Mouse (Mus musculus): ENCODE measurements around the gene Cacng2. TPM values are rescaled to one million over a fixed set of nuclear protein-coding genes. Genes with fewer than 3 reads are reported as not detected.
"Not testable (repeated sequence)": the region's sequence is repeated elsewhere in the genome, so short reads cannot be mapped to it uniquely, and the experiment has no call there.

The Cacng2 gene
- polyA plus RNA-seq, 1 experiment from 2014 or later = 0.03 TPM

DNA sequence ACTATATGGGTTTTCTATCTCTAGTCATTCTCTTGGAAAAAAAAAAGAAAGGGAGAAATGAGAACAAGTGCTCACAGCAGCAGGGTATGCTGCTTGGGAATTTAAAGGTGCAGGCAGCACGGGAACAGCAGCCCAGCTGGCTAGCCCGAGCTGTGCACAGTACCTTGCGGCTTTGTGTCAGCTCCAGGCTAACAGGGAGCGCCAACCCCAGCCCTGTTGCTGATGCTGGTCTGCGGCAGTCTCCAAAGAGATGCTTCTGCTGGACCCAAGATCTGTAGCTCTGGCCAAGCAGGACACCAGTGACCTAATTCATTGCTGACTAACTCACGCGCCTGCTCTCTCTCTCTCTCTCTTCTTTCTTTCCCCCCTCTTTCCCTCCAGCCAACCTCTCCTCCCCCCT lies 74.5 kb downstream of the Cacng2 start:
- ATAC-seq (replicated peaks; ENCODE audit: low FRiP score) = no peak
- WGBS = 71% methylated on average over 7 of the region's 7 CpGs
- no peak overlapping the region for H3K9ac ChIP-seq

DNA sequence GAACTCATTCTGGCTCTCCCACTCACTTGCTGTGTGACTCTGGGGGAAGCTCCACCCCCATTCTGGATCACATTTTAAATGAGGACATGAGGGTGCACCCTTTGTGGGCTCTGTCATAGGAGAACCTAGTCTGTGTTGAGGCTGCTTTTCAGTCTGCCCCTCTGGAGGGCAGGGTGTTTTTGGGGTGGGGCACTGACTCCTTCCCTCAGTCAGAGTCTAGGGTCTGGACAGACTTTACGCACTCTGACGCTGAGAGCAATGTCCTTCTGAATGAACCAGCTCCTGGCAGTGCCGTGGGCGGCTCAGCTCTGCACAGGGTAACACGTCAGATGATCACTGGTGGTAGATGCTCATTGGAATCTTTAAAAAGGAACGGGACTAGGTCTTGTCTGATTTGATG lies 75.0 kb downstream of the Cacng2 start:
- 67% methylated on average over 6 of the region's 6 CpGs for WGBS
- H3K27ac ChIP-seq = no peak overlapping the region
- H3K4me2 ChIP-seq = no peak overlapping the region
- no peak overlapping the region for H3K4me3 ChIP-seq (replicated peaks)
- ATAC-seq (replicated peaks; ENCODE audit: low FRiP score) = no peak
- no peaks in the 10 kb centered on the region for H3K36me3 ChIP-seq
- H3K4me1 ChIP-seq = no peaks in the 10 kb centered on the region
- H3K9ac ChIP-seq = no peak overlapping the region
- no peaks in the 10 kb centered on the region for H3K9me3 ChIP-seq (replicated peaks)
- H3K27me3 ChIP-seq = no peaks in the 10 kb centered on the region

More for the DNA sequence above, 74.5 kb downstream of the Cacng2 start:
- Histone ChIP-seq H3K4me3 (replicated peaks) (no peak overlapping the region), H3K27me3 (no peaks in the 10 kb centered on the region), H3K27ac (no peak overlapping the region), H3K36me3 (no peaks in the 10 kb centered on the region), H3K4me2 (no peak overlapping the region), H3K4me1 (no peaks in the 10 kb centered on the region), H3K9me3 (replicated peaks) (no peaks in the 10 kb centered on the region)

DNA sequence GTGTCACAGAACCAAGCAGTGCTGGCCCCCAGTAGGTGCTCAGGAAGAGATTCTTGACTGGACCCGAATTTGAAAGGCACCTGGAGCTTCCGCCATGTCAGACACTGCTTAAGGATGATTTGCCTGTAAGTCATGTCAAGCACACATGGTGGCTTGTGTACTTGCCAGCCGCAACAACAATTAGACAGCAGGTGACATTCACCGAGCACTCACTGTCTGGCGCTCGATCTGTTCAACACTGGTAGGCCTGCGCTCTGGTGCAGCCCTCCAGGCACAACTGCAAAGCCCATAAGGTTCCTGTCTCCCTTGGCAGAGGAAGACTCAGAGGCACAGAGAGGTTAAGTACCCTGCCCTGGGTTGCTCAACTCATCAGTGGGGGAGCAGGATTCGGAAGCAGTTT lies 77.1 kb downstream of the Cacng2 start:
- no peak overlapping the region for H3K9ac ChIP-seq
- WGBS = 86% methylated on average over 8 of the region's 8 CpGs
- H3K27ac ChIP-seq = no peak overlapping the region
- no peaks in the 10 kb centered on the region for H3K27me3 ChIP-seq
- no peaks in the 10 kb centered on the region for H3K4me1 ChIP-seq
- no peaks in the 10 kb centered on the region for H3K9me3 ChIP-seq (replicated peaks)
- H3K4me2 ChIP-seq = no peak overlapping the region
- no peak for ATAC-seq (replicated peaks; ENCODE audit: low FRiP score)
- H3K36me3 ChIP-seq = no peaks in the 10 kb centered on the region
- H3K4me3 ChIP-seq (replicated peaks) = no peak overlapping the region

DNA sequence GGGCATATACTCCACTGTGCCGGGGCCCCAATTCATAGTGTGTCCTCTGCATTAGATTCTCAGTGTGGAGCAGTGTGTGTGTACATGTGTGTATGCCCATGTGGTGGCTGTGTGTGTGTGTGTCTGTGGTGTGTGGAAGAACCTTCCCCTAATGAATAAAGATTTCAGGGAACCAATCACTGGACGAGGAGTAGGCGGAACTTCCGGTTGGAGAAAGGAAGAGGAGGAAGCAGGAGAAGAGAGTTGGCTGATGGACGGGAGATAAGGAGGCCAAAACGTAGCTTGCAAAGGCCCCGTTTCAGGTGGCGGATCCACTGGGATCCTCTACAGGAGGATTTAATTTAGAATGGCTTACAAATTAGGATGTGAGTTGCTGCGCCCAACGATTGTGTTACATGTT lies 82.2 kb downstream of the Cacng2 start:
- Histone ChIP-seq H3K4me3 (replicated peaks) (no peak overlapping the region), H3K27me3 (no peaks in the 10 kb centered on the region), H3K27ac (no peak overlapping the region), H3K9ac (no peak overlapping the region), H3K9me3 (replicated peaks) (no peaks in the 10 kb centered on the region), H3K36me3 (no peaks in the 10 kb centered on the region), H3K4me2 (no peak overlapping the region), H3K4me1 (no peaks in the 10 kb centered on the region)
- ATAC-seq (replicated peaks; ENCODE audit: low FRiP score) = no peak
- WGBS = 88% methylated on average over 10 of the region's 10 CpGs

DNA sequence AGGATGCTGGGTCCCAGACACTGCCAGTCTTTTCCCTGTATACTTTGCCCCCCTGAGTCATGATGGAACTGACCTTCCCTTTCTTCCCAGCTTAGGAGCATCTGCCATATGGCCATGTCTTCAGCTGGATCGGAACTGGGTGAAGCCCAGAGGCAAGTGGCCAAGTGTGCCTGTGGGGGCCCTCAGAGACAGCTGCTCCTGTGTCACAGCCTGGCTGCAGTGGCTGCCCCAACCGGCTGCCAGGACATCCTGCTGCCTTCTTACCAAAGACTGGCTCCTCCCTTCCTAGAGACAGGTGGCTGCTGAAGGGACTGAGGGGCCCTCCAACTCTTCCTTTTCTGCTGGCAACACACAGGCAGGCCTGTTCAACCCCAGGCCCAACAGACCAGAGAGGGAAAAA lies 83.2 kb downstream of the Cacng2 start:
- Histone ChIP-seq H3K36me3 (no peaks in the 10 kb centered on the region), H3K9ac (no peak overlapping the region), H3K27me3 (no peaks in the 10 kb centered on the region), H3K4me3 (replicated peaks) (no peak overlapping the region), H3K4me2 (no peak overlapping the region), H3K9me3 (replicated peaks) (no peaks in the 10 kb centered on the region), H3K4me1 (no peaks in the 10 kb centered on the region), H3K27ac (no peak overlapping the region)
- ATAC-seq (replicated peaks; ENCODE audit: low FRiP score) = no peak
- WGBS = 48% methylated on average over 2 of the region's 2 CpGs

DNA sequence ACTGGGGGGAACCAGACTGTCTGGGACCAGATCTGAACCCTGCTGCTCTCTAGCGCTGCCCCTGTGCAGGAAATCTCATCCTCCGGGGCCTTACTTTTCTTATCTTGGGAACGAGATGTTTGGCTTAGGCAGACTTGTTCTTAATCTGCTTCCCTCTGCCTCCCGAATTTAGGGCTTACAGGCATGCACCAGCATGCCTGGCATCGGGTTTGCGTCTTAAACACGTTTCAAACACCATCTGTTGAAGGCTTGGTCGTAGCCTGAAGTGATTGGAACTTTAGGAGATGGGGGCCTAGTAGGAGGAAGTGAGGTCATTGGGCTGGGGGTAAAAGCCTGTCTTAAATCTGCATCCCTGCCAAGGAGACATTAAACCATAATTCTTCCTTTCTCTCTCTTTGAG lies 89.9 kb downstream of the Cacng2 start:
- no peak overlapping the region for H3K4me2 ChIP-seq
- no peaks in the 10 kb centered on the region for H3K27me3 ChIP-seq
- H3K27ac ChIP-seq = no peak overlapping the region
- H3K36me3 ChIP-seq = no peaks in the 10 kb centered on the region
- no peaks in the 10 kb centered on the region for H3K9me3 ChIP-seq (replicated peaks)
- ATAC-seq (replicated peaks; ENCODE audit: low FRiP score) = no peak
- H3K9ac ChIP-seq = no peak overlapping the region
- no peak overlapping the region for H3K4me3 ChIP-seq (replicated peaks)
- 72% methylated on average over 8 of the region's 8 CpGs for WGBS
- H3K4me1 ChIP-seq = no peaks in the 10 kb centered on the region

DNA sequence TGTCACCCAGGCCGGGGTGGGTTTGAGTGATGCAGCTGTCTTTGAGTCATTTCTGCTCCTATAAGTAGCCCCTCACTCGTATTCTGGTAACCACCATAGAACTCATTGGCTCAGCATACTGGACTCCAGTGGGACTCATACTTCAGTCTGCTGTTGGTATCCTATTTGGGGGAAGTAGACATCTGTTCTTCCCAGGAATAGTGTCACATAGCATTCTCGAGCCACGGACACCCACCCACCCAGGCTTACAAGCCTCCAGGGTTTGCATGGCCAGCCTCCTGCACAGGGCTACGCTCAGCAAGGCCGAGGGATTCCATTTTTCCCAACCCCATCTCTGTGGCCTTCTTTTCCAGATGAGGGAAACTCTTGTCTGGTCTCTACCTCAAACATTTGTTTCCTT lies 93.3 kb downstream of the Cacng2 start:
- Histone ChIP-seq H3K9me3 (replicated peaks) (no peaks in the 10 kb centered on the region), H3K4me3 (replicated peaks) (no peak overlapping the region), H3K27me3 (no peaks in the 10 kb centered on the region; the same call in 1 of the 2 replicates), H3K4me1 (no peaks in the 10 kb centered on the region), H3K4me2 (no peak overlapping the region), H3K27ac (no peak overlapping the region), H3K9ac (no peak overlapping the region), H3K36me3 (no peaks in the 10 kb centered on the region)
- WGBS = 85% methylated on average over 6 of the region's 6 CpGs
- ATAC-seq (replicated peaks; ENCODE audit: low FRiP score) = no peak

DNA sequence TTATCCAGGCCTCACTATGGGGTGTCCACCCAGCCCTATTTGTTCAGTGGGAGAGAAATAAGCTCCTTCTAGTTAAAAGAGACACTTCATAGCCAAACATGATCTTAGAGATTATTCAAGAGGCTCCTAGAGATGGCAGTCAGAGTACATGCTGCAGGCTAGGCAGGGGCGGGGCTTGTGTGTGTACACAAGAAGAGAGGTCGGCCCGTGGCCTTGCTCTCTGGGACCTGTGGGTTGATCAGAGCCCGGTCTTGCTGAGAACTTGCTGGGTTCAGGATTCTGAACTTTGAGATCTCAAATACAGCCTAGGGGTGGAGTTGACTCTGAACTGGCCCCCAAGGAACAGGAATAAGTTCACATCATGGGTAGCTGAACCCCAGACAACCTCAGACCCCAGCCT lies 95.6 kb downstream of the Cacng2 start:
- 79% methylated on average over 4 of the region's 4 CpGs for WGBS

DNA sequence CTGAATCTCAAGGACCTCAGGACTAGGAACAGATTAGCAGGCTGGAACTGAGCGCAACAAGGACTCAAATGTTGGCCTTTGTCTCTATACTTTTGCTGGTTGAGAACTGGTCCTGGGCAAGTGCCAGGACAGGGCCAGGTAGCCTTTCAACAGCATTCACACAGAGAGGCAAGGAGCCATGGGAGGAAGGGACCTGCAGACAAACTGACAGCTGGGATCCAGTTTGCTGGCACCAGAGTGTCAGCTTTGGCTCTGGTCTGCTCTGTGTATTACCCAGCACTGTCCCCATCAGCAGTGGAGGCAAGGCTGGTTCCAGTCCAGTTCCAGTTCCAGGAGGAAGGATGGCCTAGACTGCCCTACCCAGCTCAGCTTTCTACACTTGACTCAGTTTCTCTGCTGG lies 105.8 kb downstream of the Cacng2 start:
- Histone ChIP-seq H3K27ac (no peak overlapping the region), H3K4me1 (no peaks in the 10 kb centered on the region), H3K4me2 (no peak overlapping the region), H3K4me3 (replicated peaks) (no peak overlapping the region), H3K9me3 (replicated peaks) (no peaks in the 10 kb centered on the region), H3K9ac (no peak overlapping the region), H3K36me3 (no peaks in the 10 kb centered on the region), H3K27me3 (no peaks in the 10 kb centered on the region)
- no peak for ATAC-seq (replicated peaks; ENCODE audit: low FRiP score)
- 85% methylated on average over 1 of the region's 1 CpGs for WGBS

More for the DNA sequence above, 95.6 kb downstream of the Cacng2 start:
- no peak overlapping the region for H3K9ac ChIP-seq
- H3K9me3 ChIP-seq (replicated peaks) = no peaks in the 10 kb centered on the region
- no peaks in the 10 kb centered on the region for H3K36me3 ChIP-seq
- H3K27me3 ChIP-seq = no peaks in the 10 kb centered on the region; the same call in 1 of the 2 replicates
- H3K27ac ChIP-seq = no peak overlapping the region
- H3K4me2 ChIP-seq = no peak overlapping the region
- peaks cover 4% of the 10 kb centered on the region; the same call in 1 of the 2 replicates for H3K4me1 ChIP-seq
- no peak for ATAC-seq (replicated peaks; ENCODE audit: low FRiP score)
- H3K4me3 ChIP-seq (replicated peaks) = no peak overlapping the region

DNA sequence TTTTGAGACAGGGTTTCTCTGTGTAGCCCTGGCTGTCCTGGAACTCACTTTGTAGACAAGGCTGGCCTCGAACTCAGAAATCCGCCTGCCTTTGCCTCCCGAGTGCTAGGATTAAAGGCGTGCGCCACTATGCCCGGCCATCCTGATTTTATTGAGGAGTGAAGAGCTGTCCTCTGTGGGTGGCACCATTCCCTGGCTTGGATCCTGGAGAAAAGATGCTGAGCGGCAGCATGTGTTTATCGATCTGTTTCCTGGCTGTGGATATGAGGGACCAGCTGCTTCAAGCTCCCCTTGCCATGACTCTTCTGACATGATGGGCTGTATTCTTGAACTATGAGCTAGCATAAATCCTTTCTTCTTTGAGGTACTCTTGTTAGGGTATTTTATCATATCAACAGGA lies 111.6 kb downstream of the Cacng2 start:
- H3K4me3 ChIP-seq (replicated peaks); H3K27me3 ChIP-seq; H3K4me2 ChIP-seq; H3K27ac ChIP-seq; H3K4me1 ChIP-seq; ATAC-seq (replicated peaks; ENCODE audit: low FRiP score); H3K9me3 ChIP-seq (replicated peaks); H3K36me3 ChIP-seq; H3K9ac ChIP-seq: not testable (repeated sequence)
- WGBS = 91% methylated on average over 8 of the region's 8 CpGs

DNA sequence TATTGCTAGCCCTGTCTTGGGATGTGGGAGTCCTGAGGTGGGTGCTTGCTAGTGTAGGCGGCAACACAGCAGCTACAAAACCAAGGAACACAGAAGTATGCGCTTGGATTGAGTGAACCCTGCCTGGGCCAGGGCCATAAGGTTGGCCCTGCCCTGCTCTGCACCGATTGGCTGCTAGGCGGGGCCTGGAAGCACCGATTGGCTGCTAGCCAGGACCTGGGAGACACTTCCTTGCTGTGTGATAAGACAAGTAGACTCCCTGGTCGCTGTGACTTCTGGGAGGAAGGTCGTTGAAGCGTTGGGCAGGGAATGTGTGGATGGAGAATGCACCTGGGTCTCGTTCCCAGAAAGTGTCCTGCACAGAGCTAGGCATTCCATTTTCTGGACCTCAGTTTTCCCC lies 115.9 kb downstream of the Cacng2 start:
- WGBS = 33% methylated on average over 9 of the region's 9 CpGs
- no peak for ATAC-seq (replicated peaks; ENCODE audit: low FRiP score)
- no peaks in the 10 kb centered on the region for H3K27me3 ChIP-seq

DNA sequence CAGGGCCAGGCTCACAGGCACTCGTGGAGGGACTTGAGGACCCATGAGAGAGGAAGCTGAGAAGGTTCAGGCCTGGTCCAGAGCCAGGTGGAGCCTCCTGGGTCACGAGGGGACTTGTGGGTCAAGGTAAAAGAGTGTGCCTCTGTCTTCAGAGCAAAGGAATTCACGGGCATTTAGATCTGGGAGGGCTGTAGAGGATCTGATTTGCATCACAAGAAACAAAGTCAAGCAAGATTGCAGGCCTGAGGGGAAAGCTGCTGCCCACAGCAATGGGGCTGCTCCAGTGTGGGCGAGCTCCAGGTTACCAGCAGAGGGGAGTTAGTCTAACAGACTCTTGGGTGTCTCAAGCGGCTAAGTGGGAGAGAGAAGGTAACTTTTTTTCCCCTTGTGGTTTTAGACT lies 118.4 kb downstream of the Cacng2 start:
- Histone ChIP-seq H3K27ac (no peak overlapping the region), H3K27me3 (no peaks in the 10 kb centered on the region), H3K9ac (no peak overlapping the region), H3K36me3 (no peaks in the 10 kb centered on the region), H3K4me2 (no peak overlapping the region), H3K4me3 (replicated peaks) (no peak overlapping the region), H3K4me1 (0 out of 2 replicates have a peak, but pooled peaks cover 3% of the 10 kb centered on the region), H3K9me3 (replicated peaks) (no peaks in the 10 kb centered on the region)
- 26% methylated on average over 5 of the region's 5 CpGs for WGBS
- no peak for ATAC-seq (replicated peaks; ENCODE audit: low FRiP score)

More for the DNA sequence above, 115.9 kb downstream of the Cacng2 start:
- H3K4me3 ChIP-seq (replicated peaks) = no peak overlapping the region
- H3K36me3 ChIP-seq = no peaks in the 10 kb centered on the region
- H3K27ac ChIP-seq = no peak overlapping the region
- H3K9me3 ChIP-seq (replicated peaks) = no peaks in the 10 kb centered on the region
- no peak overlapping the region for H3K9ac ChIP-seq
- 0 out of 2 replicates have a peak, but pooled peaks cover 3% of the 10 kb centered on the region for H3K4me1 ChIP-seq
- no peak overlapping the region for H3K4me2 ChIP-seq

DNA sequence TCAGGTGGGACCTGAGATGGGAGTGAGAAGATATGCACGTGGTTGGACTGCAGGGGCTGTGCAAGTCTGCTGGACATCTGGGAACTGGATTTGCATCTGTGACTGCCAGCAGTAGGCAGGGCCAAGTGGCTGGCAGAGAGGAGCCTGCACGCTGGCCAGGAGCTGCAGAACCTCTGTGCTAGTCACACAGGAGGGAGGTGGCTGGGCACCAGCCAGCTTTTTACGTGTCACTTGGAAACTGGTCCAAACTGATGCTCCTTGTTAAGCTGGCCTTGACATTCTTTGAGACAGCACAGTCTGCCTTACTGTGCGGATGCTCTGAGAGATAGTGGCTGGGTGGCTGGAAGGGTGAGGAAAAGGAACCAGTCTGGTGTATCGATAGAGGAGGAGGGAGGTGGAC lies 131.3 kb downstream of the Cacng2 start:
- WGBS = 79% methylated on average over 5 of the region's 5 CpGs
- no peak for ATAC-seq (replicated peaks; ENCODE audit: low FRiP score)
- H3K27ac ChIP-seq = no peak overlapping the region

More for the DNA sequence above, 131.3 kb downstream of the Cacng2 start:
- no peaks in the 10 kb centered on the region for H3K36me3 ChIP-seq
- no peaks in the 10 kb centered on the region for H3K4me1 ChIP-seq
- H3K4me3 ChIP-seq (replicated peaks) = no peak overlapping the region
- H3K9ac ChIP-seq = no peak overlapping the region
- no peaks in the 10 kb centered on the region for H3K9me3 ChIP-seq (replicated peaks)
- H3K27me3 ChIP-seq = 0 out of 2 replicates have a peak, but pooled peaks cover 4% of the 10 kb centered on the region
- H3K4me2 ChIP-seq = no peak overlapping the region
